Comparison of ENCODE assay signal across 8 mouse cellular contexts in genomic region chr15:100469189-100469545, GRCm38 (mm10). TPM values are rescaled to one million over a fixed set of nuclear protein-coding genes. Genes with fewer than 3 reads are reported as not detected.
DNase-seq lines count a peak whose midpoint lies in the region; ATAC-seq and TF ChIP-seq lines count a peak whose summit lies in the region.

No protein-coding gene starts in this region.

- WGBS in kidney, postnatal 0 days, result under 1% methylated on average over 19 of the region's 19 CpGs
- under 1% methylated on average over 19 of the region's 19 CpGs for WGBS in hindbrain, embryonic 16.5 days
- WGBS in midbrain, embryonic 16.5 days, result 0% methylated on average over 17 of the region's 19 CpGs

- no peak for TF ChIP-seq CTCF in kidney, postnatal 0 days (IDR thresholded peaks at IDR 0.05; ENCODE audit: low read depth)
- TF ChIP-seq CTCF in cortical plate, adult 2 months (IDR thresholded peaks at IDR 0.05; ENCODE audit: extremely low read depth, insufficient read depth, low read length), result no peak

- H3K27me3 ChIP-seq in kidney, postnatal 0 days (ENCODE audit: insufficient read depth, low read length), result no peaks in the 10 kb centered on the region
- H3K27me3 ChIP-seq in hindbrain, embryonic 16.5 days (replicated peaks; ENCODE audit: control insufficient read depth, insufficient read depth, low read length), result no peaks in the 10 kb centered on the region
- no peaks in the 10 kb centered on the region for H3K27me3 ChIP-seq in midbrain, embryonic 16.5 days (ENCODE audit: control insufficient read depth, insufficient read depth, low read depth, low read length)

- H3K36me3 ChIP-seq in kidney, postnatal 0 days (ENCODE audit: insufficient read depth, low read length), result peaks cover 9% of the 10 kb centered on the region; the same call in 1 of the 2 replicates
- peaks cover 3% of the 10 kb centered on the region for H3K36me3 ChIP-seq in hindbrain, embryonic 16.5 days (ENCODE audit: control insufficient read depth, insufficient read depth, low read length)
- H3K36me3 ChIP-seq in midbrain, embryonic 16.5 days (ENCODE audit: control insufficient read depth, insufficient read depth, low read length), result no peaks in the 10 kb centered on the region; the same call in 1 of the 2 replicates

- DNase-seq in kidney, postnatal 0 days (ENCODE audit: low spot score), result no peak
- no peak for DNase-seq in kidney, postnatal 4 days
- no peak for DNase-seq in layer of hippocampus, postnatal 36 days
- DNase-seq in Muller cell, postnatal 12 days (ENCODE audit: inconsistent ontology term), result no peak
- DNase-seq in right cerebral cortex, postnatal 14 days, result no peak

- H3K4me3 ChIP-seq in kidney, postnatal 0 days (replicated peaks; ENCODE audit: low read depth, low read length), result peak overlapping the region; percentile 85
- H3K4me3 ChIP-seq in cortical plate, adult 2 months (ENCODE audit: insufficient read depth, low read length), result peak overlapping the region; percentile 81
- H3K4me3 ChIP-seq in hindbrain, embryonic 16.5 days (ENCODE audit: low read length), result peak overlapping the region; percentile 91
- peak overlapping the region; percentile 84 for H3K4me3 ChIP-seq in midbrain, embryonic 16.5 days (ENCODE audit: low read depth, low read length)

- no peak for TF ChIP-seq POLR2A in cortical plate, adult 2 months (IDR thresholded peaks at IDR 0.05; ENCODE audit: extremely low read depth, insufficient read depth, low read length)

- peak overlapping the region; percentile 65 for H3K4me2 ChIP-seq in kidney, postnatal 0 days (ENCODE audit: low read length)
- peak overlapping the region; percentile 90 for H3K4me2 ChIP-seq in hindbrain, embryonic 16.5 days (ENCODE audit: low read length)
- H3K4me2 ChIP-seq in midbrain, embryonic 16.5 days (ENCODE audit: low read length), result peak overlapping the region; percentile 92

- peaks cover 12% of the 10 kb centered on the region; the same call in 1 of the 2 replicates for H3K4me1 ChIP-seq in kidney, postnatal 0 days (replicated peaks; ENCODE audit: insufficient read depth, low read length)
- H3K4me1 ChIP-seq in cortical plate, adult 2 months (ENCODE audit: control insufficient read depth, insufficient read depth, low read length), result peaks cover 4% of the 10 kb centered on the region; the same call in 1 of the 2 replicates
- peaks cover 23% of the 10 kb centered on the region for H3K4me1 ChIP-seq in hindbrain, embryonic 16.5 days (ENCODE audit: control insufficient read depth, insufficient read depth, low read depth, low read length)
- H3K4me1 ChIP-seq in midbrain, embryonic 16.5 days (ENCODE audit: control insufficient read depth, insufficient read depth, low read length), result peaks cover 27% of the 10 kb centered on the region

- H3K27ac ChIP-seq in kidney, postnatal 0 days, result peak overlapping the region; percentile 89
- no peak overlapping the region; the same call in 1 of the 2 replicates for H3K27ac ChIP-seq in cortical plate, adult 2 months (ENCODE audit: insufficient read depth, low read length)
- peak overlapping the region; percentile 86 for H3K27ac ChIP-seq in hindbrain, embryonic 16.5 days (ENCODE audit: low read depth, low read length)
- peak overlapping the region; percentile 84 for H3K27ac ChIP-seq in midbrain, embryonic 16.5 days (ENCODE audit: low read length)

- ATAC-seq in kidney, postnatal 0 days (replicated peaks; ENCODE audit: low FRiP score, low read depth), result no peak; the same call in 1 of the 2 replicates
- peak; percentile 62 for ATAC-seq in hindbrain, embryonic 16.5 days
- ATAC-seq in midbrain, embryonic 16.5 days, result peak; percentile 59

- H3K9me3 ChIP-seq in kidney, postnatal 0 days (replicated peaks; ENCODE audit: low read length), result no peaks in the 10 kb centered on the region
- no peaks in the 10 kb centered on the region for H3K9me3 ChIP-seq in hindbrain, embryonic 16.5 days (ENCODE audit: control insufficient read depth, low read length)
- H3K9me3 ChIP-seq in midbrain, embryonic 16.5 days (replicated peaks; ENCODE audit: control insufficient read depth, low read length, poor library complexity, severe bottlenecking), result no peaks in the 10 kb centered on the region

- peak overlapping the region; percentile 74 for H3K9ac ChIP-seq in kidney, postnatal 0 days (ENCODE audit: low read depth, low read length)
- H3K9ac ChIP-seq in hindbrain, embryonic 16.5 days (ENCODE audit: low read depth, low read length), result peak overlapping the region; percentile 79
- peak overlapping the region; percentile 89 for H3K9ac ChIP-seq in midbrain, embryonic 16.5 days (ENCODE audit: low read depth, low read length)

RNA-seq across cellular contexts. Expression of gene Letmd1, which starts 0.3 kb away (rescaled TPM):
- 21.3 and 22.4 TPM in 2 replicates for polyA plus RNA-seq in kidney, postnatal 0 days (2015; fragmentation: Nextera tagmentation; extraction: Ambion mirVana)
- 97.9 and 101 TPM in 2 replicates for polyA plus RNA-seq in cortical plate, adult 2 months (2012; rRNA removed)
- polyA plus RNA-seq in hindbrain, embryonic 16.5 days (2015; fragmentation: Nextera tagmentation; extraction: Ambion mirVana), result 59.3 and 62.0 TPM in 2 replicates
- 57.4 and 57.5 TPM in 2 replicates for polyA plus RNA-seq in midbrain, embryonic 16.5 days (2015; fragmentation: Nextera tagmentation; extraction: Ambion mirVana)
- 10 to 100 TPM; 60.0 to 63.0 TPM for total RNA-seq in layer of hippocampus, postnatal 36 days (2021)

RNA-seq across cellular contexts. Expression of gene Csrnp2, which starts 26.1 kb away (rescaled TPM):
- polyA plus RNA-seq in kidney, postnatal 0 days (2015; fragmentation: Nextera tagmentation; extraction: Ambion mirVana), result 10.4 and 10.9 TPM in 2 replicates
- 24.4 and 24.7 TPM in 2 replicates for polyA plus RNA-seq in cortical plate, adult 2 months (2012; rRNA removed)
- 36.3 and 43.4 TPM in 2 replicates for polyA plus RNA-seq in hindbrain, embryonic 16.5 days (2015; fragmentation: Nextera tagmentation; extraction: Ambion mirVana)
- 48.1 and 51.3 TPM in 2 replicates for polyA plus RNA-seq in midbrain, embryonic 16.5 days (2015; fragmentation: Nextera tagmentation; extraction: Ambion mirVana)
- 10 to 100 TPM; 25.8 to 26.1 TPM for total RNA-seq in layer of hippocampus, postnatal 36 days (2021)

RNA-seq across cellular contexts. Expression of gene Slc11a2, which starts 44.3 kb away (rescaled TPM):
- 28.1 and 33.2 TPM in 2 replicates for polyA plus RNA-seq in kidney, postnatal 0 days (2015; fragmentation: Nextera tagmentation; extraction: Ambion mirVana)
- 47.8 and 51.6 TPM in 2 replicates for polyA plus RNA-seq in cortical plate, adult 2 months (2012; rRNA removed)
- polyA plus RNA-seq in hindbrain, embryonic 16.5 days (2015; fragmentation: Nextera tagmentation; extraction: Ambion mirVana), result 24.9 and 30.8 TPM in 2 replicates
- polyA plus RNA-seq in midbrain, embryonic 16.5 days (2015; fragmentation: Nextera tagmentation; extraction: Ambion mirVana), result 23.7 and 24.8 TPM in 2 replicates
- total RNA-seq in layer of hippocampus, postnatal 36 days (2021), result 10 to 100 TPM; 54.0 to 61.5 TPM

RNA-seq across cellular contexts. Expression of gene Gm5475, which starts 47.2 kb away (rescaled TPM):
- 1.3 and 1.5 TPM in 2 replicates for polyA plus RNA-seq in kidney, postnatal 0 days (2015; fragmentation: Nextera tagmentation; extraction: Ambion mirVana)
- polyA plus RNA-seq in cortical plate, adult 2 months (2012; rRNA removed), result 0.04 TPM in 1 of 2 replicates, not detected in the other
- polyA plus RNA-seq in hindbrain, embryonic 16.5 days (2015; fragmentation: Nextera tagmentation; extraction: Ambion mirVana), result 0.11 and 0.16 TPM in 2 replicates
- polyA plus RNA-seq in midbrain, embryonic 16.5 days (2015; fragmentation: Nextera tagmentation; extraction: Ambion mirVana), result 0.10 TPM in 2 replicates
- total RNA-seq in layer of hippocampus, postnatal 36 days (2021), result not detected
